12 mouse cellular contexts compared by ENCODE assay signal in the genomic region with DNA sequence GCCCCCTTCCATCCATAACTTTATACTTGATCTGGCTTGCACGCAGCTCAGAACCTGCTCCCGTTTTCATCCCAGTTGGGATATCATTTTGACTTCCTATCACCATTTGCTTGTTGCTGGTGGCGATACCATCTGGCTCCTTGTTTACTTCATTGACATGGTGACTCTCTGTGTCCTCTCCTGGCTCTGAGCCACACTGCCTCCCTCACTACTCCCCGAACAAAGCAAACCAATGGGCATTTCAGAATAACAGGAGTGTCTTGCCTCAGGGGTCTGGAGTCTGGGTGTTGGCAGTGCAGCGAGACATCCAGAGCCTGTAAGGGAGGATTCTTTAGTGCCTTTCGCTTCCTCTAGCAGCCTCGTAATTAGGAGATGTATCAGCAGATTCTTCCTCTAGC.
DNase-seq lines count a peak whose midpoint lies in the region; ATAC-seq and TF ChIP-seq lines count a peak whose summit lies in the region.
"Had no signal": no experiment of that assay in that cellular context is flagged by ENCODE, and none has a peak within 500 bp of the region (broad histone marks: within the 10 kb centered on the region; RNA-seq: fewer than 3 reads in every experiment).

No protein-coding gene starts in this region.

- H3K9ac ChIP-seq in intestine, postnatal 0 days (ENCODE audit: low read depth, low read length) = no peak overlapping the region
- H3K9ac ChIP-seq: limb, embryonic 12.5 days; neural tube, embryonic 13.5 days had no signal

- H3K9me3 ChIP-seq in intestine, postnatal 0 days (ENCODE audit: control insufficient read depth) = no peaks in the 10 kb centered on the region
- H3K9me3 ChIP-seq: limb, embryonic 12.5 days; neural tube, embryonic 13.5 days had no signal

- ATAC-seq in cerebellum, adult (ENCODE audit: insufficient number of reproducible peaks, low FRiP score, low TSS enrichment) = peak; percentile 87
- ATAC-seq in intestine, postnatal 0 days = no peak

- WGBS in intestine, postnatal 0 days = 62% methylated on average over 7 of the region's 7 CpGs

- H3K27me3 ChIP-seq in intestine, postnatal 0 days (replicated peaks; ENCODE audit: control insufficient read depth, insufficient read depth, low read length) = no peaks in the 10 kb centered on the region
- H3K27me3 ChIP-seq: limb, embryonic 12.5 days; megakaryocyte, embryonic 14.5 days; neural tube, embryonic 13.5 days had no signal

- H3K27ac ChIP-seq in intestine, postnatal 0 days (ENCODE audit: low read depth, low read length) = no peak overlapping the region
- H3K27ac ChIP-seq: limb, embryonic 12.5 days; neural tube, embryonic 13.5 days had no signal

- intact Hi-C loops in left cerebral cortex, postnatal 14 days (cut with DNase I) = no loop called here

- H3K4me3 ChIP-seq in intestine, postnatal 0 days (ENCODE audit: low read depth, low read length) = no peak overlapping the region
- H3K4me3 ChIP-seq: limb, embryonic 12.5 days; megakaryocyte, embryonic 14.5 days; neural tube, embryonic 13.5 days had no signal

- peak; percentile 18 to 25 for DNase-seq in layer of hippocampus, postnatal 10 days (ENCODE audit: low spot score in 2 of 2)
- DNase-seq in layer of hippocampus, adult 9-11 months = no peak
- DNase-seq in cerebellum, adult 9-10 months = peak; percentile 85
- DNase-seq in heart, adult 9 months (ENCODE audit: low spot score in 2 of 2) = no peak
- DNase-seq in left cerebral cortex, postnatal 14 days (ENCODE audit: low spot score in 2 of 2) = no peak
- no peak for DNase-seq in retina, embryonic 14.5 days (ENCODE audit: low spot score)

- peak overlapping the region; percentile 38; the same call in 1 of the 2 replicates for H3K4me2 ChIP-seq in intestine, postnatal 0 days (replicated peaks; ENCODE audit: low read depth)
- H3K4me2 ChIP-seq: heart, embryonic 11.5 days; limb, embryonic 12.5 days; neural tube, embryonic 13.5 days had no signal

- TF ChIP-seq CTCF in intestine, postnatal 0 days (IDR thresholded peaks at IDR 0.05; ENCODE audit: low read depth) = no peak

- no peaks in the 10 kb centered on the region for H3K4me1 ChIP-seq in intestine, postnatal 0 days (replicated peaks; ENCODE audit: control insufficient read depth, insufficient read depth, low read length)
- H3K4me1 ChIP-seq: limb, embryonic 12.5 days; megakaryocyte, embryonic 14.5 days had no signal

- H3K36me3 ChIP-seq in intestine, postnatal 0 days (ENCODE audit: control insufficient read depth, insufficient read depth) = no peaks in the 10 kb centered on the region
- H3K36me3 ChIP-seq: limb, embryonic 12.5 days; neural tube, embryonic 13.5 days had no signal

Comparison
In these comparisons a context has a peak if more than half of its experiments do, and no peak if none do; other contexts are left out.
1. DNase-seq: peak in layer of hippocampus, postnatal 10 days (2 of 2) and cerebellum, adult 9-10 months (single experiment); none in layer of hippocampus, adult 9-11 months (single experiment), heart, adult 9 months (0 of 2), left cerebral cortex, postnatal 14 days (0 of 2) and retina, embryonic 14.5 days (single experiment).